Mouse (Mus musculus): Measurements from ENCODE around the gene Pam. TPM values are rescaled to one million over a fixed set of nuclear protein-coding genes. Genes with fewer than 3 reads are reported as not detected.

Gene Pam
- polyA plus RNA-seq, 1 experiment from 2014 or later: 23.8 TPM

GRCm38 (mm10) chr1:98035736-98036135 lies 59.7 kb downstream of the Pam start:
- Histone ChIP-seq H3K27me3 (ENCODE audit: control insufficient read depth, insufficient read depth, low read length) (no peaks in the 10 kb centered on the region), H3K9ac (ENCODE audit: low read depth, low read length) (no peak overlapping the region), H3K9me3 (ENCODE audit: control insufficient read depth, low read length) (no peaks in the 10 kb centered on the region), H3K4me3 (ENCODE audit: low read depth, low read length) (no peak overlapping the region), H3K4me2 (replicated peaks; ENCODE audit: low read depth, low read length) (no peak overlapping the region), H3K4me1 (replicated peaks; ENCODE audit: control insufficient read depth, insufficient read depth, low read length) (no peaks in the 10 kb centered on the region), H3K27ac (ENCODE audit: low read depth, low read length) (no peak overlapping the region), H3K36me3 (ENCODE audit: control insufficient read depth, insufficient read depth, low read length) (no peaks in the 10 kb centered on the region)
- ATAC-seq (ENCODE audit: low FRiP score): no peak
- WGBS: 87% methylated on average over 2 of the region's 2 CpGs
- DNase-seq (ENCODE audit: low spot score): no peak

- H3K27ac ChIP-seq (ENCODE audit: low read depth, low read length): no peak overlapping the region
- H3K4me1 ChIP-seq (replicated peaks; ENCODE audit: control insufficient read depth, insufficient read depth, low read length): no peaks in the 10 kb centered on the region
- no peaks in the 10 kb centered on the region for H3K27me3 ChIP-seq (ENCODE audit: control insufficient read depth, insufficient read depth, low read length)
- DNase-seq (ENCODE audit: low spot score) (no peak), ATAC-seq (ENCODE audit: low FRiP score) (no peak)
- 83% methylated on average over 8 of the region's 8 CpGs for WGBS
- no peaks in the 10 kb centered on the region for H3K9me3 ChIP-seq (ENCODE audit: control insufficient read depth, low read length)
- H3K9ac ChIP-seq (ENCODE audit: low read depth, low read length): no peak overlapping the region
- no peak overlapping the region for H3K4me2 ChIP-seq (replicated peaks; ENCODE audit: low read depth, low read length)
- H3K4me3 ChIP-seq (ENCODE audit: low read depth, low read length): no peak overlapping the region
- H3K36me3 ChIP-seq (ENCODE audit: control insufficient read depth, insufficient read depth, low read length): no peaks in the 10 kb centered on the region
These were observed 63.6 kb downstream of the Pam start for GRCm38 (mm10) chr1:98031802-98032201.

GRCm38 (mm10) chr1:98029025-98029424 lies 66.4 kb downstream of the Pam start:
- Histone ChIP-seq H3K27ac (ENCODE audit: low read depth, low read length) (no peak overlapping the region), H3K4me3 (ENCODE audit: low read depth, low read length) (no peak overlapping the region), H3K27me3 (ENCODE audit: control insufficient read depth, insufficient read depth, low read length) (no peaks in the 10 kb centered on the region), H3K9ac (ENCODE audit: low read depth, low read length) (no peak overlapping the region), H3K4me1 (replicated peaks; ENCODE audit: control insufficient read depth, insufficient read depth, low read length) (no peaks in the 10 kb centered on the region), H3K36me3 (ENCODE audit: control insufficient read depth, insufficient read depth, low read length) (no peaks in the 10 kb centered on the region), H3K4me2 (replicated peaks; ENCODE audit: low read depth, low read length) (no peak overlapping the region), H3K9me3 (ENCODE audit: control insufficient read depth, low read length) (no peaks in the 10 kb centered on the region)
- DNase-seq (ENCODE audit: low spot score): no peak
- WGBS: 87% methylated on average over 5 of the region's 5 CpGs
- no peak for ATAC-seq (ENCODE audit: low FRiP score)

GRCm38 (mm10) chr1:98028468-98028867 lies 67.0 kb downstream of the Pam start:
- no peak overlapping the region for H3K4me3 ChIP-seq (ENCODE audit: low read depth, low read length)
- no peak overlapping the region for H3K27ac ChIP-seq (ENCODE audit: low read depth, low read length)
- no peaks in the 10 kb centered on the region for H3K4me1 ChIP-seq (replicated peaks; ENCODE audit: control insufficient read depth, insufficient read depth, low read length)
- no peaks in the 10 kb centered on the region for H3K9me3 ChIP-seq (ENCODE audit: control insufficient read depth, low read length)
- 92% methylated on average over 5 of the region's 5 CpGs for WGBS
- H3K9ac ChIP-seq (ENCODE audit: low read depth, low read length): no peak overlapping the region
- H3K36me3 ChIP-seq (ENCODE audit: control insufficient read depth, insufficient read depth, low read length): no peaks in the 10 kb centered on the region
- ATAC-seq (ENCODE audit: low FRiP score) (no peak), DNase-seq (ENCODE audit: low spot score) (no peak)
- no peak overlapping the region for H3K4me2 ChIP-seq (replicated peaks; ENCODE audit: low read depth, low read length)
- no peaks in the 10 kb centered on the region for H3K27me3 ChIP-seq (ENCODE audit: control insufficient read depth, insufficient read depth, low read length)

GRCm38 (mm10) chr1:98027959-98028358 lies 67.5 kb downstream of the Pam start:
- H3K4me2 ChIP-seq (replicated peaks; ENCODE audit: low read depth, low read length): no peak overlapping the region
- no peaks in the 10 kb centered on the region for H3K4me1 ChIP-seq (replicated peaks; ENCODE audit: control insufficient read depth, insufficient read depth, low read length)
- no peak overlapping the region for H3K4me3 ChIP-seq (ENCODE audit: low read depth, low read length)
- H3K9ac ChIP-seq (ENCODE audit: low read depth, low read length): no peak overlapping the region
- no peaks in the 10 kb centered on the region for H3K36me3 ChIP-seq (ENCODE audit: control insufficient read depth, insufficient read depth, low read length)
- ATAC-seq (ENCODE audit: low FRiP score) (no peak), DNase-seq (ENCODE audit: low spot score) (no peak)
- WGBS: 94% methylated on average over 4 of the region's 4 CpGs
- no peak overlapping the region for H3K27ac ChIP-seq (ENCODE audit: low read depth, low read length)
- no peaks in the 10 kb centered on the region for H3K9me3 ChIP-seq (ENCODE audit: control insufficient read depth, low read length)
- H3K27me3 ChIP-seq (ENCODE audit: control insufficient read depth, insufficient read depth, low read length): no peaks in the 10 kb centered on the region

- Histone ChIP-seq H3K4me1 (replicated peaks; ENCODE audit: control insufficient read depth, insufficient read depth, low read length) (no peaks in the 10 kb centered on the region), H3K4me2 (replicated peaks; ENCODE audit: low read depth, low read length) (no peak overlapping the region), H3K9me3 (ENCODE audit: control insufficient read depth, low read length) (no peaks in the 10 kb centered on the region), H3K27ac (ENCODE audit: low read depth, low read length) (no peak overlapping the region), H3K4me3 (ENCODE audit: low read depth, low read length) (no peak overlapping the region), H3K9ac (ENCODE audit: low read depth, low read length) (no peak overlapping the region), H3K36me3 (ENCODE audit: control insufficient read depth, insufficient read depth, low read length) (no peaks in the 10 kb centered on the region), H3K27me3 (ENCODE audit: control insufficient read depth, insufficient read depth, low read length) (no peaks in the 10 kb centered on the region)
- DNase-seq (ENCODE audit: low spot score) (no peak), ATAC-seq (ENCODE audit: low FRiP score) (no peak)
- 87% methylated on average over 6 of the region's 6 CpGs for WGBS
These were observed 69.4 kb downstream of the Pam start for GRCm38 (mm10) chr1:98025924-98026640.

- Histone ChIP-seq H3K27ac (ENCODE audit: low read depth, low read length) (no peak overlapping the region), H3K9ac (ENCODE audit: low read depth, low read length) (no peak overlapping the region), H3K36me3 (ENCODE audit: control insufficient read depth, insufficient read depth, low read length) (no peaks in the 10 kb centered on the region), H3K4me3 (ENCODE audit: low read depth, low read length) (no peak overlapping the region), H3K4me2 (replicated peaks; ENCODE audit: low read depth, low read length) (no peak overlapping the region), H3K4me1 (replicated peaks; ENCODE audit: control insufficient read depth, insufficient read depth, low read length) (no peaks in the 10 kb centered on the region), H3K27me3 (ENCODE audit: control insufficient read depth, insufficient read depth, low read length) (no peaks in the 10 kb centered on the region), H3K9me3 (ENCODE audit: control insufficient read depth, low read length) (no peaks in the 10 kb centered on the region)
- 92% methylated on average over 4 of the region's 4 CpGs for WGBS
- DNase-seq (ENCODE audit: low spot score) (no peak), ATAC-seq (ENCODE audit: low FRiP score) (no peak)
These were observed 71.6 kb downstream of the Pam start for GRCm38 (mm10) chr1:98023866-98024265.

GRCm38 (mm10) chr1:98018987-98019386 lies 76.5 kb downstream of the Pam start:
- ATAC-seq (ENCODE audit: low FRiP score): no peak
- no peaks in the 10 kb centered on the region for H3K27me3 ChIP-seq (ENCODE audit: control insufficient read depth, insufficient read depth, low read length)
- DNase-seq (ENCODE audit: low spot score): no peak
- H3K36me3 ChIP-seq (ENCODE audit: control insufficient read depth, insufficient read depth, low read length): no peaks in the 10 kb centered on the region
- no peak overlapping the region for H3K4me3 ChIP-seq (ENCODE audit: low read depth, low read length)
- H3K9ac ChIP-seq (ENCODE audit: low read depth, low read length): no peak overlapping the region
- no peak overlapping the region for H3K4me2 ChIP-seq (replicated peaks; ENCODE audit: low read depth, low read length)
- no peaks in the 10 kb centered on the region for H3K4me1 ChIP-seq (replicated peaks; ENCODE audit: control insufficient read depth, insufficient read depth, low read length)
- 89% methylated on average over 9 of the region's 9 CpGs for WGBS
- no peak overlapping the region for H3K27ac ChIP-seq (ENCODE audit: low read depth, low read length)
- H3K9me3 ChIP-seq (ENCODE audit: control insufficient read depth, low read length): no peaks in the 10 kb centered on the region

- ATAC-seq (ENCODE audit: low FRiP score) (no peak), DNase-seq (ENCODE audit: low spot score) (no peak)
- H3K36me3 ChIP-seq (ENCODE audit: control insufficient read depth, insufficient read depth, low read length): no peaks in the 10 kb centered on the region
- no peak overlapping the region for H3K4me2 ChIP-seq (replicated peaks; ENCODE audit: low read depth, low read length)
- no peak overlapping the region for H3K4me3 ChIP-seq (ENCODE audit: low read depth, low read length)
- WGBS: 74% methylated on average over 10 of the region's 10 CpGs
- H3K27me3 ChIP-seq (ENCODE audit: control insufficient read depth, insufficient read depth, low read length): no peaks in the 10 kb centered on the region
- H3K4me1 ChIP-seq (replicated peaks; ENCODE audit: control insufficient read depth, insufficient read depth, low read length): no peaks in the 10 kb centered on the region
- H3K9me3 ChIP-seq (ENCODE audit: control insufficient read depth, low read length): no peaks in the 10 kb centered on the region
- H3K9ac ChIP-seq (ENCODE audit: low read depth, low read length): no peak overlapping the region
- no peak overlapping the region for H3K27ac ChIP-seq (ENCODE audit: low read depth, low read length)
These were observed 79.2 kb downstream of the Pam start for GRCm38 (mm10) chr1:98016004-98016848.
